Mouse (Mus musculus) cerebellum, adult 2 months (tissue): ENCODE measurements at regions not wholly inside any gene's neighbourhood (a gene's known extent, or its start where the extent isn't known, plus 50 kb on each side); places are given as distances from the start of the nearest gene placed in this dataset.

Source experiments
- CTCF ChIP-seq: fragments of 200-500 bp; IDR thresholded peaks from 2 replicates; pipeline ENCODE4 v1.5.1; 2011; ENCODE audit warnings: low read depth, mild to moderate bottlenecking, control low read depth, low read length, moderate library complexity, borderline replicate concordance; ENCODE audit not compliant: insufficient read depth
- POLR2A ChIP-seq: fragments of 200-500 bp; IDR thresholded peaks from 2 replicates; pipeline ENCODE4 v1.6.1; 2011; ENCODE audit warnings: low read length, control low read depth, borderline replicate concordance; ENCODE audit not compliant: insufficient read depth

DNA sequence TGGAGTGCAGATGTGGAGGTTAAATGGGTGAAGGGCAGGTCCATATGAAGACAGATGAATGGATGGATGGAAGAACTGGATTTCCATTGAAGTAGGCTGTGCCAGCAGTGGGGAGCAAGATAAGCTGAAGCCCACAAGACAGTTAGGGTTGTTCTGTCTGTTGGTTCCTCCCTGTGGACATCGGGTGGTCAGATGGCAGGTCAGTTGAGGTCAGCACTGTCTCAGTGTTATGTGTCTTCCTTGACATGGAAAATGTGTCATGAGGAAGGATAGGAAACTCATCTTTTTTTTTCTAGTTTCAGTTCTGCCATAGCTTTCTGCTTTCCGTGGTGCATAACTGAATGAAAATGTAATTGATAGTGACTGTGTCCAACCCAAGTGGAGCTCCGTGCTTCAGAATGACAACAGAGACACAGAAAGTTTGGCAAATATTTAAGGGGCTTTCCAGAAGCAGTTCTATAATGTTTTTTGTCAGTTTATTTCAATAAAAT is 297.2 kb downstream of the Ankrd50 start:
- TF ChIP-seq CTCF (no peak), POLR2A (no peak)
